Mouse (Mus musculus): ENCODE data around the gene Ntrk3. TPM values are rescaled to one million over a fixed set of nuclear protein-coding genes. Genes with fewer than 3 reads are reported as not detected.
A peak's percentile ranks its signal among the peaks of the same experiment; 100 is the strongest.

Gene Ntrk3
- total RNA-seq, 2 experiments from 2014 or later: 26.7 to 52.1 TPM

GRCm38 (mm10) chr7:78720989-78721816 is 16.6 kb downstream of the Ntrk3 start:
- no peak for DNase-seq

- DNase-seq: no peak
These were observed 17.9 kb downstream of the Ntrk3 start for GRCm38 (mm10) chr7:78719795-78720460.

- no peak for DNase-seq
These were observed 18.7 kb downstream of the Ntrk3 start for GRCm38 (mm10) chr7:78719117-78719516.

- DNase-seq: no peak
These were observed 19.6 kb downstream of the Ntrk3 start for GRCm38 (mm10) chr7:78718191-78718609.

GRCm38 (mm10) chr7:78707708-78708107 is 30.1 kb downstream of the Ntrk3 start:
- no peak for DNase-seq

- peak; percentile 38 for DNase-seq
These were observed 30.7 kb downstream of the Ntrk3 start for GRCm38 (mm10) chr7:78707122-78707521.

GRCm38 (mm10) chr7:78702676-78703075 is 35.1 kb downstream of the Ntrk3 start:
- DNase-seq: no peak

GRCm38 (mm10) chr7:78695200-78695599 is 42.6 kb downstream of the Ntrk3 start:
- DNase-seq: no peak

GRCm38 (mm10) chr7:78693148-78693547 is 44.7 kb downstream of the Ntrk3 start:
- DNase-seq: no peak

GRCm38 (mm10) chr7:78690956-78691355 is 46.9 kb downstream of the Ntrk3 start:
- peak; percentile 25 for DNase-seq

GRCm38 (mm10) chr7:78684943-78685342 is 52.9 kb downstream of the Ntrk3 start:
- DNase-seq: peak; percentile 47

- DNase-seq: no peak
These were observed 56.9 kb downstream of the Ntrk3 start for GRCm38 (mm10) chr7:78680871-78681270.

GRCm38 (mm10) chr7:78669407-78669806 is 68.4 kb downstream of the Ntrk3 start:
- DNase-seq: no peak

GRCm38 (mm10) chr7:78668916-78669315 is 68.9 kb downstream of the Ntrk3 start:
- no peak for DNase-seq

GRCm38 (mm10) chr7:78668003-78668635 is 69.7 kb downstream of the Ntrk3 start:
- DNase-seq: no peak

GRCm38 (mm10) chr7:78660832-78661231 is 77.0 kb downstream of the Ntrk3 start:
- no peak for DNase-seq

- no peak for DNase-seq
These were observed 78.0 kb downstream of the Ntrk3 start for GRCm38 (mm10) chr7:78659846-78660245.

- DNase-seq: peak; percentile 86
These were observed 79.8 kb downstream of the Ntrk3 start for GRCm38 (mm10) chr7:78658026-78658425.

- DNase-seq: no peak
These were observed 81.6 kb downstream of the Ntrk3 start for GRCm38 (mm10) chr7:78656181-78656580.

GRCm38 (mm10) chr7:78653686-78654085 is 84.1 kb downstream of the Ntrk3 start:
- no peak for DNase-seq

GRCm38 (mm10) chr7:78652296-78652695 is 85.5 kb downstream of the Ntrk3 start:
- no peak for DNase-seq

- DNase-seq: no peak
These were observed 86.3 kb downstream of the Ntrk3 start for GRCm38 (mm10) chr7:78651540-78651939.

GRCm38 (mm10) chr7:78643667-78644066 is 94.1 kb downstream of the Ntrk3 start:
- peak; percentile 29 for DNase-seq
